Mouse (Mus musculus): ENCODE measurements around the gene Tmcc1. TPM values are rescaled to one million over a fixed set of nuclear protein-coding genes. Genes with fewer than 3 reads are reported as not detected.
"Not testable (repeated sequence)": the region's sequence is repeated elsewhere in the genome, so short reads cannot be mapped to it uniquely, and the experiment has no call there.

Gene Tmcc1
- polyA plus RNA-seq, 1 experiment from 2014 or later, result 27.1 TPM

GRCm38 (mm10) chr6:116133756-116134155, 59.5 kb downstream of the Tmcc1 start:
- no peak for ATAC-seq
- 87% methylated on average over 8 of the region's 8 CpGs for WGBS
- Histone ChIP-seq H3K9ac (ENCODE audit: low read depth, low read length) (no peak overlapping the region), H3K4me3 (ENCODE audit: low read depth, low read length) (no peak overlapping the region), H3K4me1 (ENCODE audit: control insufficient read depth, insufficient read depth, low read length) (no peaks in the 10 kb centered on the region), H3K9me3 (replicated peaks; ENCODE audit: control insufficient read depth, low read length, poor library complexity, severe bottlenecking) (no peaks in the 10 kb centered on the region), H3K27ac (ENCODE audit: low read length) (no peak overlapping the region), H3K4me2 (ENCODE audit: low read length) (no peak overlapping the region), H3K27me3 (ENCODE audit: control insufficient read depth, insufficient read depth, low read depth, low read length) (no peaks in the 10 kb centered on the region), H3K36me3 (ENCODE audit: control insufficient read depth, insufficient read depth, low read length) (no peaks in the 10 kb centered on the region)

GRCm38 (mm10) chr6:116131771-116132170, 61.5 kb downstream of the Tmcc1 start:
- H3K4me2 ChIP-seq (ENCODE audit: low read length), result no peak overlapping the region
- no peaks in the 10 kb centered on the region for H3K36me3 ChIP-seq (ENCODE audit: control insufficient read depth, insufficient read depth, low read length)
- H3K4me1 ChIP-seq (ENCODE audit: control insufficient read depth, insufficient read depth, low read length), result no peaks in the 10 kb centered on the region
- WGBS, result 94% methylated on average over 1 of the region's 1 CpGs
- H3K9me3 ChIP-seq (replicated peaks; ENCODE audit: control insufficient read depth, low read length, poor library complexity, severe bottlenecking), result no peaks in the 10 kb centered on the region
- H3K9ac ChIP-seq (ENCODE audit: low read depth, low read length), result no peak overlapping the region
- H3K27ac ChIP-seq (ENCODE audit: low read length), result no peak overlapping the region
- no peaks in the 10 kb centered on the region for H3K27me3 ChIP-seq (ENCODE audit: control insufficient read depth, insufficient read depth, low read depth, low read length)
- ATAC-seq, result no peak
- no peak overlapping the region for H3K4me3 ChIP-seq (ENCODE audit: low read depth, low read length)

- Histone ChIP-seq H3K27ac (ENCODE audit: low read length) (no peak overlapping the region), H3K9me3 (replicated peaks; ENCODE audit: control insufficient read depth, low read length, poor library complexity, severe bottlenecking) (no peaks in the 10 kb centered on the region), H3K4me1 (ENCODE audit: control insufficient read depth, insufficient read depth, low read length) (no peaks in the 10 kb centered on the region; the same call in 1 of the 2 replicates), H3K9ac (ENCODE audit: low read depth, low read length) (no peak overlapping the region), H3K36me3 (ENCODE audit: control insufficient read depth, insufficient read depth, low read length) (no peaks in the 10 kb centered on the region), H3K4me2 (ENCODE audit: low read length) (no peak overlapping the region), H3K27me3 (ENCODE audit: control insufficient read depth, insufficient read depth, low read depth, low read length) (no peaks in the 10 kb centered on the region), H3K4me3 (ENCODE audit: low read depth, low read length) (no peak overlapping the region)
- ATAC-seq, result no peak
- WGBS, result 0% methylated on average over 1 of the region's 1 CpGs
Measured at GRCm38 (mm10) chr6:116128710-116129109, 64.6 kb downstream of the Tmcc1 start.

GRCm38 (mm10) chr6:116127918-116128443, 65.3 kb downstream of the Tmcc1 start:
- no peak for ATAC-seq
- no peaks in the 10 kb centered on the region; the same call in 1 of the 2 replicates for H3K4me1 ChIP-seq (ENCODE audit: control insufficient read depth, insufficient read depth, low read length)
- no peak overlapping the region for H3K4me2 ChIP-seq (ENCODE audit: low read length)
- H3K9me3 ChIP-seq (replicated peaks; ENCODE audit: control insufficient read depth, low read length, poor library complexity, severe bottlenecking), result no peaks in the 10 kb centered on the region
- no peak overlapping the region for H3K27ac ChIP-seq (ENCODE audit: low read length)
- no peaks in the 10 kb centered on the region for H3K27me3 ChIP-seq (ENCODE audit: control insufficient read depth, insufficient read depth, low read depth, low read length)
- H3K9ac ChIP-seq (ENCODE audit: low read depth, low read length), result no peak overlapping the region
- no peak overlapping the region for H3K4me3 ChIP-seq (ENCODE audit: low read depth, low read length)
- no peaks in the 10 kb centered on the region for H3K36me3 ChIP-seq (ENCODE audit: control insufficient read depth, insufficient read depth, low read length)

GRCm38 (mm10) chr6:116126577-116126976, 66.7 kb downstream of the Tmcc1 start:
- H3K4me3 ChIP-seq (ENCODE audit: low read depth, low read length), result no peak overlapping the region
- ATAC-seq, result no peak

GRCm38 (mm10) chr6:116122881-116123280, 70.4 kb downstream of the Tmcc1 start:
- H3K4me2 ChIP-seq (ENCODE audit: low read length), result no peak overlapping the region
- H3K9ac ChIP-seq (ENCODE audit: low read depth, low read length), result no peak overlapping the region
- 87% methylated on average over 1 of the region's 1 CpGs for WGBS
- H3K4me3 ChIP-seq (ENCODE audit: low read depth, low read length), result no peak overlapping the region
- ATAC-seq, result no peak
- no peaks in the 10 kb centered on the region for H3K9me3 ChIP-seq (replicated peaks; ENCODE audit: control insufficient read depth, low read length, poor library complexity, severe bottlenecking)
- H3K4me1 ChIP-seq (ENCODE audit: control insufficient read depth, insufficient read depth, low read length), result no peaks in the 10 kb centered on the region; the same call in 1 of the 2 replicates
- no peaks in the 10 kb centered on the region for H3K27me3 ChIP-seq (ENCODE audit: control insufficient read depth, insufficient read depth, low read depth, low read length)
- H3K27ac ChIP-seq (ENCODE audit: low read length), result no peak overlapping the region
- no peaks in the 10 kb centered on the region for H3K36me3 ChIP-seq (ENCODE audit: control insufficient read depth, insufficient read depth, low read length)

More at GRCm38 (mm10) chr6:116126577-116126976, 66.7 kb downstream of the Tmcc1 start:
- Histone ChIP-seq H3K4me1 (ENCODE audit: control insufficient read depth, insufficient read depth, low read length) (no peaks in the 10 kb centered on the region; the same call in 1 of the 2 replicates), H3K27ac (ENCODE audit: low read length) (no peak overlapping the region), H3K9ac (ENCODE audit: low read depth, low read length) (no peak overlapping the region), H3K9me3 (replicated peaks; ENCODE audit: control insufficient read depth, low read length, poor library complexity, severe bottlenecking) (no peaks in the 10 kb centered on the region), H3K27me3 (ENCODE audit: control insufficient read depth, insufficient read depth, low read depth, low read length) (no peaks in the 10 kb centered on the region), H3K36me3 (ENCODE audit: control insufficient read depth, insufficient read depth, low read length) (no peaks in the 10 kb centered on the region), H3K4me2 (ENCODE audit: low read length) (no peak overlapping the region)

- Histone ChIP-seq H3K9me3 (replicated peaks; ENCODE audit: control insufficient read depth, low read length, poor library complexity, severe bottlenecking) (no peaks in the 10 kb centered on the region), H3K4me1 (ENCODE audit: control insufficient read depth, insufficient read depth, low read length) (no peaks in the 10 kb centered on the region), H3K9ac (ENCODE audit: low read depth, low read length) (no peak overlapping the region), H3K36me3 (ENCODE audit: control insufficient read depth, insufficient read depth, low read length) (no peaks in the 10 kb centered on the region), H3K4me2 (ENCODE audit: low read length) (no peak overlapping the region), H3K4me3 (ENCODE audit: low read depth, low read length) (no peak overlapping the region), H3K27me3 (ENCODE audit: control insufficient read depth, insufficient read depth, low read depth, low read length) (no peaks in the 10 kb centered on the region), H3K27ac (ENCODE audit: low read length) (no peak overlapping the region)
- no peak for ATAC-seq
- 45% methylated on average over 4 of the region's 4 CpGs for WGBS
Measured at GRCm38 (mm10) chr6:116119669-116120068, 73.6 kb downstream of the Tmcc1 start.

- WGBS, result 93% methylated on average over 6 of the region's 6 CpGs
- H3K4me1 ChIP-seq (ENCODE audit: control insufficient read depth, insufficient read depth, low read length); H3K9ac ChIP-seq (ENCODE audit: low read depth, low read length); ATAC-seq; H3K27ac ChIP-seq (ENCODE audit: low read length); H3K27me3 ChIP-seq (ENCODE audit: control insufficient read depth, insufficient read depth, low read depth, low read length); H3K4me2 ChIP-seq (ENCODE audit: low read length); H3K4me3 ChIP-seq (ENCODE audit: low read depth, low read length); H3K9me3 ChIP-seq (replicated peaks; ENCODE audit: control insufficient read depth, low read length, poor library complexity, severe bottlenecking); H3K36me3 ChIP-seq (ENCODE audit: control insufficient read depth, insufficient read depth, low read length): not testable (repeated sequence)
Measured at GRCm38 (mm10) chr6:116116634-116117033, 76.7 kb downstream of the Tmcc1 start.

- H3K9ac ChIP-seq (ENCODE audit: low read depth, low read length), result no peak overlapping the region
- H3K4me1 ChIP-seq (ENCODE audit: control insufficient read depth, insufficient read depth, low read length), result peaks cover 17% of the 10 kb centered on the region
- no peak for ATAC-seq
- no peaks in the 10 kb centered on the region for H3K27me3 ChIP-seq (ENCODE audit: control insufficient read depth, insufficient read depth, low read depth, low read length)
- no peaks in the 10 kb centered on the region for H3K36me3 ChIP-seq (ENCODE audit: control insufficient read depth, insufficient read depth, low read length)
- no peak overlapping the region for H3K4me2 ChIP-seq (ENCODE audit: low read length)
- WGBS, result 92% methylated on average over 4 of the region's 4 CpGs
- no peak overlapping the region for H3K27ac ChIP-seq (ENCODE audit: low read length)
- H3K4me3 ChIP-seq (ENCODE audit: low read depth, low read length), result no peak overlapping the region
- H3K9me3 ChIP-seq (replicated peaks; ENCODE audit: control insufficient read depth, low read length, poor library complexity, severe bottlenecking), result no peaks in the 10 kb centered on the region
Measured at GRCm38 (mm10) chr6:116110588-116110987, 82.7 kb downstream of the Tmcc1 start.
